Mouse (Mus musculus) cerebellum, adult 8-10 months (tissue): ENCODE measurements around the gene Mfng.

ENCODE experiments used
- DNase-seq: peaks from one replicate; pipeline ENCODE4 v3.0.0; 2022

Gene Mfng

DNA sequence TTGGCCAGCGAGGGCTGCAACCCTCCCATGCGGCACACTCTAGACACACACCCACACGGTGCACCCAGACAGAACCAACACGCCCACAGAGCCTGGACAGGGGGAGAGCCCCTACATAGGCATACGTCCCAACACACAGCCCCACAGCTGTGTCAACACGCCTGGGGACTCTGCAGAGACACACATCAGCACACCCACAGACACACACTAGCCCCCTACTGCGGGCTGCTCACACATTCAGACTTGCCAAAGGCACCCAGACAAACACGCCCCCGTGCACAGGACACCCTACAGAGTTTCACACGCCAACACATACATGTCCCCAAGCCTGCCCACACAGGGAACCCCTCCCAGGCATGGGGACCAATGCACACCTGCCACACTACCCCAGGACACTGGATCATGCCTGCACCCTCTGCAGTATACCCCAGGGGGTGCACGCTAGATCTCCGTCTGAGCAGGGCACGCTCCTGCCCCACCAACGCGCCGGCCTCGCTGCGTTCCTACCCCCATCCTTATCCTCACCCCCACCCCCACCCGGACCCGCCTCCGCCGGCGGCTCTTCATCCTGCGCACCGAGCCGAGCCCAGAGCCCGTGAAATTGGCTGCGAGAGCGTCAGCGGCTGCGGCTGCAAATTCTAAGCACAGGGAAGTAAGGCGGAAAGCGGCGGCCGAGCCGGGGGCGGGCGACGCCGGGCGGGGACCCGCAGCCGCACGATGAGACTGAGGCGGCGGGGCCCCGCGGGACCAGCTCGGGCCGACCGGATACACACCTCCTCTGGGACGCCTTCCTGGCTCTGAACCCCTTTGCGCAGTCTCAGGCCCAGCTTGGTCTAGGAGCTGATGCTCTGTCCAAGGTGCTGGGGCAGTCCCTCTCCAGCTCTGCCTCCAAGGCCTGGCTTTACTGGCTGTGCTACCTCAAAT, 60.7 kb downstream of the Mfng start:
- DNase-seq = no peak

DNA sequence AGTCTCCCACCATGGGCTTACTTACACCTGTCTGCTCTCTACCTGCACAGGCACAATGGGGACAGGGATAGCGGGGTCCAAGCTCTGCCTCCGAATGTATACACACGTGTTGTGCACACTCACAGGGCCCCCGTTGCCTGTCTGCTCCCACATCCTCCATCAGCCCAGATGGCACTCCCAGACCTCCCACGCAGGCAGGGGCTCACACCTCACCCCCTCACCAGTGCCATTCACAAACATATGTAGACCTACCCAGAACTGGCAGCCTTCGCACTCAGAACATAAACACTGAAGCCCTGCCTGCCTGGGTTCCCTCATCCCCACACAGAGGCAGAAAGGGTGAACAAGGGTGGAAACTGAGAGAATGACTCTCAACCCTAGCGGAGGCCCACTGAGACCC, 61.3 kb downstream of the Mfng start:
- no peak for DNase-seq

- DNase-seq = no peak
These were observed 62.6 kb downstream of the Mfng start for GRCm38 (mm10) chr15:78710634-78711033.

DNA sequence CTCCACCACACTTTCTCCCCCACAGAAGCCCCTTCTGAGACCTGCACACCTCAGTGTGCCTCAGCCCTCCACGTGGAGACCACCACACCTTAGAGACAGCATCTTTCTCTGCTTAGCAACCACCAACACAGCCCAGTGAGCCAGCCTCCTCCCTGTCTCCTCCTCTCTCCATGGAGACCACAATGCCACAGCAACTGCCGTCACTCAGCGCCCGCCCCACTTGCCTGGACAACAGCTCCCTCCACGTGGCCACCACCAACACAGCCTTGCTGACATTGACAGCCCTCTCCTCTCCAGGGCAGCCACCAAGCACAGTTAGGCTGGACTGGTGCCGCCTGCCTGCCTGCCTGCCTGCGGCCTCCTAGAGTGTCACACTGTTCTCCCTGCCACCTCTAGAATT, 63.5 kb downstream of the Mfng start:
- DNase-seq = no peak

GRCm38 (mm10) chr15:78706630-78707029, 66.6 kb downstream of the Mfng start:
- DNase-seq = no peak
